Comparison of ENCODE assay signal across 16 mouse cellular contexts in the genomic region with DNA sequence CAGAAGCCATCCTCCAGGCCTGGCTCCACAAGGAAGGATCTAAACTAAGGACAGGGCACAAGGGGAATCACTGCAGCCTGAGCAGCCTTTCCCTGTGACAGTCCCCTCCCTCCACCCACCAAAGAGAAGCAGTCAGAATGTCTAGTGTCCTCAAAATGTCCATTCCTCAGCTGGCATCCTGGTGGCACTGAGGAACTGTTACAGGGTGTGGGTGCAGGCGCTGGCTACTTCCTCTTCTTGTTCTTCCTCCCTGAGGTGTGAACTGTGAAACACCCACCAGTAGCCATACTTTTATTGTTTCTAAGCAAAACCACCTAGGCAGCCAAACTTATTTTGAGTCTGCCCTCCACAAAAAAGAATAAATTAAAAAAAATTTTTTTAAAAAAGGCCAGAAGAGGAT.
"Had no signal": no experiment of that assay in that cellular context is flagged by ENCODE, and none has a peak within 500 bp of the region (broad histone marks: within the 10 kb centered on the region; RNA-seq: fewer than 3 reads in every experiment).

No protein-coding gene starts in this region.

- H3K27ac ChIP-seq: kidney, postnatal 0 days; layer of hippocampus, adult 2 months; limb, embryonic 12.5 days; liver, embryonic 13.5 days; lung, embryonic 15.5 days; midbrain, embryonic 15.5 days; stomach, embryonic 15.5 days had no signal

- H3K4me3 ChIP-seq: layer of hippocampus, adult 2 months; limb, embryonic 12.5 days; liver, embryonic 13.5 days; lung, embryonic 15.5 days; megakaryocyte, embryonic 14.5 days; midbrain, embryonic 15.5 days; stomach, embryonic 15.5 days had no signal

- DNase-seq: kidney, adult 8-10 months; kidney, postnatal 4 days; liver; liver, embryonic 13.5 days; liver, postnatal 0 days; right cerebral cortex, postnatal 4 days; spleen, adult 18-20 months; thymus, postnatal 36 days had no signal

- ATAC-seq: intestine, postnatal 0 days; liver, postnatal 0 days; midbrain, embryonic 15.5 days had no signal
